Mouse (Mus musculus) 416B (cell line): Measurements from ENCODE around the gene Tax1bp1.
"Not testable (repeated sequence)": the region's sequence is repeated elsewhere in the genome, so short reads cannot be mapped to it uniquely, and the experiment has no call there.

Experiments
- DNase-seq: peaks from one replicate; pipeline ENCODE4 v3.0.0; 2011; ENCODE audit warnings: low read depth

The Tax1bp1 gene

GRCm38 (mm10) chr6:52713104-52713896 is at the start of gene Tax1bp1:
TSS of gene Tax1bp1 (plus strand) at chr6:52713729.
- DNase-seq: peak; percentile 99

- DNase-seq: no peak
These were observed 45.9 kb upstream of the Tax1bp1 start for GRCm38 (mm10) chr6:52667641-52668040.

- peak; percentile 64 for DNase-seq
These were observed 43.7 kb upstream of the Tax1bp1 start for GRCm38 (mm10) chr6:52669878-52670277.

GRCm38 (mm10) chr6:52671791-52672190 is 41.7 kb upstream of the Tax1bp1 start:
- no peak for DNase-seq

- peak; percentile 53 for DNase-seq
These were observed 41.0 kb upstream of the Tax1bp1 start for GRCm38 (mm10) chr6:52672539-52672938.

- DNase-seq: peak; percentile 31
These were observed 39.8 kb upstream of the Tax1bp1 start for GRCm38 (mm10) chr6:52673706-52674105.

GRCm38 (mm10) chr6:52674541-52674940 is 39.0 kb upstream of the Tax1bp1 start:
- no peak for DNase-seq

- peak; percentile 65 for DNase-seq
These were observed 38.2 kb upstream of the Tax1bp1 start for GRCm38 (mm10) chr6:52675222-52675921.

GRCm38 (mm10) chr6:52677534-52677933 is 36.0 kb upstream of the Tax1bp1 start:
- not testable (repeated sequence) for DNase-seq

GRCm38 (mm10) chr6:52679565-52679964 is 34.0 kb upstream of the Tax1bp1 start:
- DNase-seq: no peak

GRCm38 (mm10) chr6:52680458-52681032 is 33.0 kb upstream of the Tax1bp1 start:
- DNase-seq: no peak

GRCm38 (mm10) chr6:52681847-52682485 is 31.6 kb upstream of the Tax1bp1 start:
- no peak for DNase-seq

- DNase-seq: peak; percentile 62
These were observed 30.9 kb upstream of the Tax1bp1 start for GRCm38 (mm10) chr6:52682607-52683006.

GRCm38 (mm10) chr6:52686901-52687500 is 26.5 kb upstream of the Tax1bp1 start:
- DNase-seq: no peak

- DNase-seq: no peak
These were observed 23.2 kb upstream of the Tax1bp1 start for GRCm38 (mm10) chr6:52690365-52690764.

- DNase-seq: peak; percentile 79
These were observed 21.7 kb upstream of the Tax1bp1 start for GRCm38 (mm10) chr6:52691800-52692199.

GRCm38 (mm10) chr6:52692451-52693063 is 21.0 kb upstream of the Tax1bp1 start:
- DNase-seq: peak; percentile 68

GRCm38 (mm10) chr6:52697964-52698535 is 15.5 kb upstream of the Tax1bp1 start:
- DNase-seq: peak; percentile 97

GRCm38 (mm10) chr6:52699050-52699449 is 14.5 kb upstream of the Tax1bp1 start:
- peak; percentile 83 for DNase-seq

- DNase-seq: no peak
These were observed 13.6 kb upstream of the Tax1bp1 start for GRCm38 (mm10) chr6:52699899-52700298.

- peak; percentile 90 for DNase-seq
These were observed 10.3 kb upstream of the Tax1bp1 start for GRCm38 (mm10) chr6:52703263-52703662.
